Mouse (Mus musculus): ENCODE results near the gene Olfr958. TPM values are rescaled to one million over a fixed set of nuclear protein-coding genes. Genes with fewer than 3 reads are reported as not detected.

Gene Olfr958
- total RNA-seq (2022): not detected

GRCm38 (mm10) chr9:39553946-39554345 is at the start of gene Olfr958:
Gene Olfr958, minus strand, starts transcription at chr9:39554054.
- no peak for DNase-seq (ENCODE audit: low spot score)

GRCm38 (mm10) chr9:39603333-39603845 is 49.5 kb upstream of the Olfr958 start:
- DNase-seq (ENCODE audit: low spot score): no peak

- DNase-seq (ENCODE audit: low spot score): no peak
Measured at GRCm38 (mm10) chr9:39602536-39603332, 48.9 kb upstream of the Olfr958 start.

- peak; percentile 42 for DNase-seq (ENCODE audit: low spot score)
Measured at GRCm38 (mm10) chr9:39577050-39577449, 23.2 kb upstream of the Olfr958 start.

- no peak for DNase-seq (ENCODE audit: low spot score)
Measured at GRCm38 (mm10) chr9:39575469-39575868, 21.6 kb upstream of the Olfr958 start, which contains the start of gene Olfr959. Gene Olfr959, minus strand, starts transcription at chr9:39575569.

- DNase-seq (ENCODE audit: low spot score): no peak
Measured at GRCm38 (mm10) chr9:39558349-39558647, 4.4 kb upstream of the Olfr958 start.

- no peak for DNase-seq (ENCODE audit: low spot score)
Measured at GRCm38 (mm10) chr9:39557529-39558348, 3.9 kb upstream of the Olfr958 start.

- no peak for DNase-seq (ENCODE audit: low spot score)
Measured at GRCm38 (mm10) chr9:39550806-39551205, 3.0 kb downstream of the Olfr958 start.

GRCm38 (mm10) chr9:39523616-39524285 is 30.1 kb downstream of the Olfr958 start:
- DNase-seq (ENCODE audit: low spot score): no peak

- no peak for DNase-seq (ENCODE audit: low spot score)
Measured at GRCm38 (mm10) chr9:39518595-39518994, 35.3 kb downstream of the Olfr958 start.

GRCm38 (mm10) chr9:39515531-39515930 is 38.3 kb downstream of the Olfr958 start, which contains the start of gene Olfr957:
Gene Olfr957, minus strand, starts transcription at chr9:39515809.
- DNase-seq (ENCODE audit: low spot score): no peak

- DNase-seq (ENCODE audit: low spot score): no peak
Measured at GRCm38 (mm10) chr9:39509412-39509811, 44.4 kb downstream of the Olfr958 start.

- peak; percentile 9 for DNase-seq (ENCODE audit: low spot score)
Measured at GRCm38 (mm10) chr9:39508998-39509397, 44.9 kb downstream of the Olfr958 start.

Other genes with a start within 250 kb of the Olfr958 start
- not detected for gene Olfr948, start 228.0 kb downstream of the Olfr958 start, total RNA-seq (2022)
- gene Olfr951, start 166.6 kb downstream of the Olfr958 start, total RNA-seq (2022): not detected
- not detected for gene Olfr952, start 126.9 kb downstream of the Olfr958 start, total RNA-seq (2022)
- not detected for gene Olfr954, start 97.4 kb downstream of the Olfr958 start, total RNA-seq (2022)
- gene Olfr955, start 82.1 kb downstream of the Olfr958 start, total RNA-seq (2022): not detected
- gene Olfr44, start 60.1 kb downstream of the Olfr958 start, total RNA-seq (2022): not detected
- not detected for gene Olfr957, start 38.2 kb downstream of the Olfr958 start, total RNA-seq (2022)
- gene Olfr959, start 21.5 kb upstream of the Olfr958 start, total RNA-seq (2022): not detected
- under 1 TPM in 2 of 4 experiments, not detected in 2; 0.37 to 0.82 TPM for gene AW551984, start 50.3 kb upstream of the Olfr958 start, total RNA-seq (2022)
- gene Olfr148, start 56.6 kb upstream of the Olfr958 start, total RNA-seq (2022): not detected
- gene Olfr960, start 67.3 kb upstream of the Olfr958 start, total RNA-seq (2022): not detected
- gene Olfr961, start 91.0 kb upstream of the Olfr958 start, total RNA-seq (2022): not detected
- not detected for gene Olfr963, start 113.2 kb upstream of the Olfr958 start, total RNA-seq (2022)
- not detected for gene Olfr149, start 153.1 kb upstream of the Olfr958 start, total RNA-seq (2022)
- not detected for gene Olfr965, start 157.3 kb upstream of the Olfr958 start, total RNA-seq (2022)
- not detected for gene Olfr150, start 176.9 kb upstream of the Olfr958 start, total RNA-seq (2022)
- not detected for gene Olfr967, start 192.2 kb upstream of the Olfr958 start, total RNA-seq (2022)
- not detected for gene Olfr968, start 229.2 kb upstream of the Olfr958 start, total RNA-seq (2022)
- not detected for gene Olfr969, start 236.9 kb upstream of the Olfr958 start, total RNA-seq (2022)

Measured in heart, adult 8-10 months (tissue).